Mouse (Mus musculus) C2C12 (cell line): ENCODE results near the gene Mef2d. TPM values are rescaled to one million over a fixed set of nuclear protein-coding genes. Genes with fewer than 3 reads are reported as not detected.

Experiments used
- H3K27me3 ChIP-seq: one replicate; pipeline ENCODE4 v1.6.1; 2011; ENCODE audit not compliant: control insufficient read depth, insufficient read depth, insufficient read length
- H3K36me3 ChIP-seq: one replicate; pipeline ENCODE4 v1.6.1; 2011; ENCODE audit not compliant: control insufficient read depth, insufficient read depth
- H3K4me3 ChIP-seq: one replicate; pipeline ENCODE4 v1.5.1; 2011; ENCODE audit warnings: mild to moderate bottlenecking, control low read depth; ENCODE audit not compliant: poor library complexity, insufficient read depth, severe bottlenecking
- H3K79me2 ChIP-seq: one replicate; pipeline ENCODE4 v1.6.1; 2011; ENCODE audit not compliant: control insufficient read depth, insufficient read depth
- H3K79me3 ChIP-seq: one replicate; pipeline ENCODE4 v1.6.1; 2011; ENCODE audit warnings: low read depth, control low read depth
- H3ac ChIP-seq: one replicate; pipeline ENCODE3; 2011; ENCODE audit warnings: low read depth; ENCODE audit not compliant: control insufficient read depth, insufficient read length
- CEBPB ChIP-seq: IDR thresholded peaks from one replicate; pipeline ENCODE4 v1.6.1; 2011; ENCODE audit warnings: low read depth, mild to moderate bottlenecking, control low read depth, moderate library complexity
- CTCF ChIP-seq: IDR thresholded peaks from one replicate; pipeline ENCODE4 v1.5.1; 2011; ENCODE audit not compliant: control insufficient read depth, insufficient read depth, insufficient read length
- FOSL1 ChIP-seq: IDR thresholded peaks from one replicate; pipeline ENCODE4 v1.8.0; 2011; ENCODE audit warnings: mild to moderate bottlenecking, low read length; ENCODE audit not compliant: poor library complexity, insufficient read depth, severe bottlenecking
- MAX ChIP-seq: IDR thresholded peaks from one replicate; pipeline ENCODE4 v1.6.1; 2011; ENCODE audit warnings: mild to moderate bottlenecking, control low read depth
- MYOD1 ChIP-seq: IDR thresholded peaks from one replicate; pipeline ENCODE4 v1.6.1; 2011; ENCODE audit warnings: low read depth; ENCODE audit not compliant: control insufficient read depth, insufficient read length
- MYOG ChIP-seq: IDR thresholded peaks from one replicate; pipeline ENCODE4 v1.6.1; 2011; ENCODE audit not compliant: control insufficient read depth, insufficient read length; ENCODE audit errors: extremely low read depth
- USF1 ChIP-seq: IDR thresholded peaks from one replicate; pipeline ENCODE4 v1.6.1; 2011; ENCODE audit warnings: low read depth, mild to moderate bottlenecking, control low read depth, moderate library complexity
- polyA plus RNA-seq: library from polyadenylated mRNA; unstranded; fragments of >200 nt; fragmentation: generic; extraction: Trizol; gene quantifications from one replicate; pipeline ENCODE4 v1.2.1, GENCODE M21; 2012; ENCODE audit warnings: missing spikeins

Mef2d gene
- polyA plus RNA-seq, 1 experiment, result 35.3 TPM

- no peaks in the 10 kb centered on the region for H3K36me3 ChIP-seq
- TF ChIP-seq MYOG (no peak), MYOD1 (no peak), CTCF (no peak), CEBPB (no peak), FOSL1 (no peak), USF1 (no peak), MAX (no peak)
- H3K79me3 ChIP-seq, result no peaks in the 10 kb centered on the region
- H3K4me3 ChIP-seq, result no peak overlapping the region
- H3K27me3 ChIP-seq, result no peaks in the 10 kb centered on the region
- no peaks in the 10 kb centered on the region for H3K79me2 ChIP-seq
- no peak overlapping the region for H3ac ChIP-seq
Measured at GRCm38 (mm10) chr3:88131071-88131470, 11.1 kb upstream of the Mef2d start.

GRCm38 (mm10) chr3:88132492-88132891 lies 9.7 kb upstream of the Mef2d start:
- no peaks in the 10 kb centered on the region for H3K79me3 ChIP-seq
- no peaks in the 10 kb centered on the region for H3K79me2 ChIP-seq
- H3K27me3 ChIP-seq, result no peaks in the 10 kb centered on the region
- H3K4me3 ChIP-seq, result no peak overlapping the region
- TF ChIP-seq CTCF (no peak), USF1 (no peak), MAX (no peak), CEBPB (no peak), MYOD1 (no peak), FOSL1 (no peak), MYOG (no peak)
- no peaks in the 10 kb centered on the region for H3K36me3 ChIP-seq
- H3ac ChIP-seq, result no peak overlapping the region

GRCm38 (mm10) chr3:88133187-88133771 lies 8.9 kb upstream of the Mef2d start:
- Histone ChIP-seq H3K27me3 (no peaks in the 10 kb centered on the region), H3ac (no peak overlapping the region), H3K36me3 (no peaks in the 10 kb centered on the region), H3K4me3 (no peak overlapping the region), H3K79me3 (no peaks in the 10 kb centered on the region), H3K79me2 (no peaks in the 10 kb centered on the region)
- TF ChIP-seq MYOD1 (no peak), MYOG (no peak), USF1 (no peak)

GRCm38 (mm10) chr3:88136346-88136745 lies 5.8 kb upstream of the Mef2d start:
- no peak overlapping the region for H3K4me3 ChIP-seq
- H3K79me3 ChIP-seq, result no peaks in the 10 kb centered on the region
- TF ChIP-seq MYOG, result no peak
- TF ChIP-seq MAX, result no peak
- no peak for TF ChIP-seq USF1
- no peak for TF ChIP-seq CEBPB
- no peak for TF ChIP-seq FOSL1
- TF ChIP-seq MYOD1, result no peak
- TF ChIP-seq CTCF, result no peak
- no peaks in the 10 kb centered on the region for H3K79me2 ChIP-seq
- H3K36me3 ChIP-seq, result no peaks in the 10 kb centered on the region
- H3ac ChIP-seq, result no peak overlapping the region
- no peaks in the 10 kb centered on the region for H3K27me3 ChIP-seq

- H3K36me3 ChIP-seq, result no peaks in the 10 kb centered on the region
- no peaks in the 10 kb centered on the region for H3K79me2 ChIP-seq
- no peak for TF ChIP-seq CEBPB
- TF ChIP-seq USF1, result no peak
- no peak for TF ChIP-seq FOSL1
- TF ChIP-seq MYOG, result no peak
- TF ChIP-seq MYOD1, result no peak
- no peak for TF ChIP-seq MAX
- TF ChIP-seq CTCF, result no peak
- no peak overlapping the region for H3K4me3 ChIP-seq
- no peaks in the 10 kb centered on the region for H3K27me3 ChIP-seq
- no peaks in the 10 kb centered on the region for H3K79me3 ChIP-seq
- H3ac ChIP-seq, result no peak overlapping the region
Measured at GRCm38 (mm10) chr3:88136945-88137494, 5.2 kb upstream of the Mef2d start.

- Histone ChIP-seq H3K27me3 (no peaks in the 10 kb centered on the region), H3K4me3 (no peak overlapping the region), H3K79me2 (peaks cover 4% of the 10 kb centered on the region), H3K36me3 (no peaks in the 10 kb centered on the region), H3ac (peak overlapping the region; percentile 55), H3K79me3 (peaks cover under 1% of the 10 kb centered on the region)
- TF ChIP-seq FOSL1 (no peak), USF1 (no peak), MYOD1 (no peak), CTCF (no peak), MAX (no peak)
Measured at GRCm38 (mm10) chr3:88137821-88138220, 4.4 kb upstream of the Mef2d start.
